In the genomic region with DNA sequence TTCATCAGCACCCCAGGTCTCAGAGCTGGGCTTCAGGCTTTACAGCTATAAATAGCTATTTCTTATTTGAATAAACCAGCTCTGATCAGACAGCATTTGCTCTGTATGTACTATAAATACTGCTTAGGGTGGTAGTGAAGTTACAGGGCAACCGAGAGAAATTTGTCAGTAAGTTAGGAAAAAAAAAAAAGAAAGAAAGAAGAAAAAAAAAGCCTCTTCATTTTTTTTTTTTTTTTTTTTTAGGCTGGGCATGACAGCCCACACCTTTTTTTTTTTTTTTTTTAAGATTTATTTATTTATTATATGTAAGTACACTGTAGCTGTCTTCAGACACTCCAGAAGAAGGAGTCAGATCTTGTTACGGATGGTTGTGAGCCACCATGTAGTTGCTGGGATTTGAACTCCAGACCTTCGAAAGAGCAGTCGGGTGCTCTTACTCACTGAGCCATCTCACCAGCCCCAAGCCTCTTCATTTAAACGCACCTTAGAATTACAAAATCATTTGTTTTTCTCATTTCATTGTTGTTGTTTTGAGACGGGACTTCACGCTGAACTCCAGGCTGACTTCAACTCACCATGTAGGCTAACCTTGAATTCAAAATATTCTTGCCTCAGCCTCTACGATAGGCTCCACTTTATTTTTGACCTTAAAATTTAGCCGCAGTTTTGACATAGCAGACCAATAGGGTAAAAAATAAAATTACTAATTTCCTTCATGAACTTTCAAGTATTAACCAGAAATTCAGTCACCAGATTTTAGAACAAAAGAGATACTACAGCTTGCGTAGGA, we compare ENCODE assay signal across 7 mouse cellular contexts. TPM values are rescaled to one million over a fixed set of nuclear protein-coding genes. Genes with fewer than 3 reads are reported as not detected.
A peak's percentile ranks its signal among the peaks of the same experiment; 100 is the strongest.
DNase-seq lines count a peak whose midpoint lies in the region; ATAC-seq and TF ChIP-seq lines count a peak whose summit lies in the region.

No protein-coding gene starts in this region.

- WGBS in lung, embryonic 16.5 days = 28% methylated on average over 10 of the region's 10 CpGs
- 30% methylated on average over 10 of the region's 10 CpGs for WGBS in limb, embryonic 11.5 days
- 26% methylated on average over 10 of the region's 10 CpGs for WGBS in small intestine, adult 2 months

- H3K9ac ChIP-seq in lung, embryonic 16.5 days (ENCODE audit: low read length) = peak overlapping the region; percentile 42
- H3K9ac ChIP-seq in limb, embryonic 11.5 days (ENCODE audit: low read length) = no peak overlapping the region

- peak overlapping the region; percentile 33 for H3K27ac ChIP-seq in lung, embryonic 16.5 days (ENCODE audit: low read length)
- no peak overlapping the region for H3K27ac ChIP-seq in limb, embryonic 11.5 days (replicated peaks; ENCODE audit: low read depth, low read length)
- H3K27ac ChIP-seq in small intestine, adult 2 months (ENCODE audit: insufficient read depth, low read depth, low read length) = no peak overlapping the region

- peak overlapping the region; percentile 69 for H3K4me3 ChIP-seq in lung, embryonic 16.5 days (ENCODE audit: low read length)
- peak overlapping the region; percentile 38 for H3K4me3 ChIP-seq in limb, embryonic 11.5 days (ENCODE audit: low read depth, low read length)
- H3K4me3 ChIP-seq in small intestine, adult 2 months (ENCODE audit: low read depth, low read length) = peak overlapping the region; percentile 68

- no peaks in the 10 kb centered on the region for H3K27me3 ChIP-seq in lung, embryonic 16.5 days (ENCODE audit: control insufficient read depth, insufficient read depth, low read depth, low read length)
- no peaks in the 10 kb centered on the region for H3K27me3 ChIP-seq in limb, embryonic 11.5 days (ENCODE audit: control insufficient read depth, insufficient read depth, low read length)
- no peaks in the 10 kb centered on the region for H3K27me3 ChIP-seq in small intestine, adult 2 months (ENCODE audit: control insufficient read depth, insufficient read depth, low read length)

- intact Hi-C loops in left cerebral cortex, postnatal 10 days (cut with DNase I) = loop anchor here (5.0 kb wide), 1 partner anchor 39 kb away; no protein-coding TSS in a partner anchor

- no peak for TF ChIP-seq POLR2A in small intestine, adult 2 months (IDR thresholded peaks at IDR 0.05; ENCODE audit: low read depth, low read length)

- H3K36me3 ChIP-seq in lung, embryonic 16.5 days (ENCODE audit: control insufficient read depth, insufficient read depth, low read length) = peaks cover 2% of the 10 kb centered on the region
- no peaks in the 10 kb centered on the region for H3K36me3 ChIP-seq in limb, embryonic 11.5 days (ENCODE audit: control insufficient read depth, insufficient read depth, low read length)
- no peaks in the 10 kb centered on the region for H3K36me3 ChIP-seq in small intestine, adult 2 months (ENCODE audit: control insufficient read depth, insufficient read depth, low read length)

- no peak for ATAC-seq in lung, embryonic 16.5 days (ENCODE audit: low read depth)
- ATAC-seq in erythroid progenitor cell, adult 5-6 weeks (replicated peaks; ENCODE audit: low FRiP score, poor library complexity, severe bottlenecking) = peak; percentile 21
- ATAC-seq in limb, embryonic 11.5 days (ENCODE audit: insufficient number of reproducible peaks, low FRiP score, low TSS enrichment, low read depth) = peak; percentile 46; the same call in 1 of the 2 replicates

- peak overlapping the region; percentile 62 for H3K4me2 ChIP-seq in lung, embryonic 16.5 days (ENCODE audit: low read depth, low read length)
- no peak overlapping the region; the same call in 1 of the 2 replicates for H3K4me2 ChIP-seq in limb, embryonic 11.5 days (ENCODE audit: low read depth, severe bottlenecking)

- no peaks in the 10 kb centered on the region for H3K9me3 ChIP-seq in lung, embryonic 16.5 days (ENCODE audit: control insufficient read depth, low read length)
- H3K9me3 ChIP-seq in limb, embryonic 11.5 days (ENCODE audit: control insufficient read depth, low read length) = no peaks in the 10 kb centered on the region

- TF ChIP-seq CTCF in small intestine, adult 2 months (IDR thresholded peaks at IDR 0.05; ENCODE audit: extremely low read depth, insufficient read length, insufficient replicate concordance, low read depth, low read length) = no peak

- DNase-seq in lung, postnatal 4 days = no peak
- DNase-seq in limb, embryonic 11.5 days (ENCODE audit: low spot score) = peak; percentile 39
- no peak for DNase-seq in left cerebral cortex, postnatal 10 days (ENCODE audit: extremely low spot score in 1 of 2, low spot score in 2 of 2)
- DNase-seq in left cerebral cortex, adult 8-10 months (ENCODE audit: low spot score in 2 of 2) = no peak

- H3K4me1 ChIP-seq in lung, embryonic 16.5 days (replicated peaks; ENCODE audit: control insufficient read depth, insufficient read depth, low read length) = no peaks in the 10 kb centered on the region; the same call in 1 of the 2 replicates
- H3K4me1 ChIP-seq in limb, embryonic 11.5 days (ENCODE audit: control insufficient read depth, insufficient read depth, low read length) = no peaks in the 10 kb centered on the region
- peaks cover 7% of the 10 kb centered on the region for H3K4me1 ChIP-seq in small intestine, adult 2 months (ENCODE audit: control insufficient read depth, insufficient read depth, insufficient read length, low read length)

RNA-seq across cellular contexts. Expression of a gene that starts 0.7 kb away (rescaled TPM):
- polyA plus RNA-seq in lung, embryonic 16.5 days (2015; fragmentation: Nextera tagmentation; extraction: Ambion mirVana) = 10.3 and 14.6 TPM in 2 replicates
- 3.2 and 3.8 TPM in 2 replicates for total RNA-seq in erythroid progenitor cell, adult 5-6 weeks (2015; ENCODE audit: low replicate concordance)
- 1.5 and 1.7 TPM in 2 replicates for total RNA-seq in erythroid progenitor cell, adult 5-6 weeks (2017; ENCODE audit: low replicate concordance)
- 3.3 and 4.2 TPM in 2 replicates for polyA plus RNA-seq in limb, embryonic 11.5 days (2014; fragmentation: Nextera tagmentation; extraction: Ambion mirVana)
- polyA plus RNA-seq in small intestine, adult 2 months (2012; rRNA removed) = 1.2 and 2.1 TPM in 2 replicates
- total RNA-seq in left cerebral cortex, postnatal 10 days (2021) = 10 to 100 TPM in 1 of 2 experiments, 1 to 10 TPM in 1; 9.7 to 10.6 TPM
- total RNA-seq in left cerebral cortex, adult 8-10 months (2022) = 10 to 100 TPM in 3 of 4 experiments, 1 to 10 TPM in 1; 9.9 to 11.5 (median 11.3) TPM

RNA-seq across cellular contexts. Expression of a gene that starts 19.0 kb away (rescaled TPM):
- polyA plus RNA-seq in lung, embryonic 16.5 days (2015; fragmentation: Nextera tagmentation; extraction: Ambion mirVana) = 29.9 and 31.1 TPM in 2 replicates
- total RNA-seq in erythroid progenitor cell, adult 5-6 weeks (2015; ENCODE audit: low replicate concordance) = 10.5 and 33.9 TPM in 2 replicates
- total RNA-seq in erythroid progenitor cell, adult 5-6 weeks (2017; ENCODE audit: low replicate concordance) = 12.3 and 30.9 TPM in 2 replicates
- polyA plus RNA-seq in limb, embryonic 11.5 days (2014; fragmentation: Nextera tagmentation; extraction: Ambion mirVana) = 29.0 and 31.9 TPM in 2 replicates
- 4.3 and 13.1 TPM in 2 replicates for polyA plus RNA-seq in small intestine, adult 2 months (2012; rRNA removed)
- 10 to 100 TPM; 21.1 to 26.5 TPM for total RNA-seq in left cerebral cortex, postnatal 10 days (2021)
- total RNA-seq in left cerebral cortex, adult 8-10 months (2022) = 10 to 100 TPM; 27.0 to 37.3 (median 29.3) TPM

RNA-seq across cellular contexts. Expression of a gene that starts 19.1 kb away (rescaled TPM):
- polyA plus RNA-seq in lung, embryonic 16.5 days (2015; fragmentation: Nextera tagmentation; extraction: Ambion mirVana) = 21.6 and 23.1 TPM in 2 replicates
- total RNA-seq in erythroid progenitor cell, adult 5-6 weeks (2015; ENCODE audit: low replicate concordance) = 2.5 and 16.9 TPM in 2 replicates
- total RNA-seq in erythroid progenitor cell, adult 5-6 weeks (2017; ENCODE audit: low replicate concordance) = 8.4 and 11.9 TPM in 2 replicates
- 31.1 and 32.3 TPM in 2 replicates for polyA plus RNA-seq in limb, embryonic 11.5 days (2014; fragmentation: Nextera tagmentation; extraction: Ambion mirVana)
- polyA plus RNA-seq in small intestine, adult 2 months (2012; rRNA removed) = 0.53 and 1.6 TPM in 2 replicates
- total RNA-seq in left cerebral cortex, postnatal 10 days (2021) = 10 to 100 TPM; 16.7 to 17.2 TPM
- 10 to 100 TPM; 12.9 to 16.1 (median 14.1) TPM for total RNA-seq in left cerebral cortex, adult 8-10 months (2022)
